Mouse (Mus musculus) thymus, postnatal 25 days (tissue): ENCODE data around the gene Sh3glb1.
"Not testable (repeated sequence)": the region's sequence is repeated elsewhere in the genome, so short reads cannot be mapped to it uniquely, and the experiment has no call there.

Experiments
- DNase-seq: peaks from one replicate; pipeline ENCODE4 v3.0.0; 2022

Gene Sh3glb1

DNA sequence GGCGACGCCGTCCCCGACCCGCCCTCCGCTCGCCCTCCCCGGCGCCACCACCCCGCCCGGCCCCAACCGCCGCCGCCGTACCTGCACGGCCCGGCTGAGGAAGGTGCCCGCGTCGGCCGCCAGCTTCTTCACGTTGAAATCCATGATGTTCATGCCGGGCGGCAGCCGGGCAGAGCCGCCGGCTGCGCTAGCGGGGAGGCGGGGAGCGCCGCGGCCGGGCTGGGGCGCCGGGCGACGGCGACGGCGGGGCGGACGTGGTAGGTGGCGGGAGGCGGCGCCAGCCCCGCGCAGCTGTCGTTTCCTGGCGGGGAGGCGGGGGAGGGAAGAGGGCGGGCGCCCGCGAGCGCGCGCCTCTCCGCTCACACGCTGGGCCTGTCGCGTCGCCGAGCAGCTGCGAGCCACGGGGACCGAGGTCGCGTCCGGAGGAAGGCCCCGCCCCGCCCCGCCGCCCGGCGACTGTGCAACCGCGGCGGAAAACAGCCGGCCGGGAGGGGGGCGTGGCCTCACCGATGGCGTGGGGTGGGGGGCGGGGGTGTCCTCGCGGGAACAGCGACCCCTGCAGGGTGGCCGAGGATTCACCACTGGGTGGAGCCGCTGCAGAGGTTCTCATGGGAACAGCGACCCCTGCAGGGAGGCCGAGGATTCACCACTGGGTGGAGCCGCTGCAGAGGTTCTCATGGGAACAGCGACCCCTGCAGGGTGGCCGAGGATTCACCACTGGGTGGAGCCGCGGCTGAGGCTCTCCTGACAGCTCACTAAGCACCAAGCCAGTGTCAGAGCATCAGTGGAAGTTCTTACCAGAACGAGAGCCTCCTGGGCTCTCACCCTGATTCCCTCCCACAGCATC, at the start of gene Sh3glb1:
TSS of gene Sh3glb1 (minus strand) at position 435 of the 847 bp plus-strand sequence.
- DNase-seq, result peak; percentile 98

DNA sequence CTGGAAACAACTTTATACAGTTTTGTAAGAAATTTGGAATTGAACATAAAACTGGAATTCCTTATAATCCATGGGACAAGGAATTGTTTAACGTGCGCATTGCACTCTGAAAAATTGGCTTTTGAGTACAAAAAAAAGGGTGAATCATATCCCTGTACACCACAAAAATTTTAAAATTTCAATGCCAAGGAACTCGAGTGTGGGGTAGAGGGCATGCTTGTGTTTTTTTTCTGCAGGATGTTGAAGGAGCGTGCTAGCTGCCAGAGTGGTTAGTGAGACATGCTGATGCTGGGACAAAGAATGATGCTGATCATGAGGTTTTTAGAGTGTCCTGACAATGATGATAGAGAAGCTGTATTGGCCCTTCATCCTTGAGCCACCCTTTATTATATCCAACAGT, 45.0 kb upstream of the Sh3glb1 start:
- no peak for DNase-seq

DNA sequence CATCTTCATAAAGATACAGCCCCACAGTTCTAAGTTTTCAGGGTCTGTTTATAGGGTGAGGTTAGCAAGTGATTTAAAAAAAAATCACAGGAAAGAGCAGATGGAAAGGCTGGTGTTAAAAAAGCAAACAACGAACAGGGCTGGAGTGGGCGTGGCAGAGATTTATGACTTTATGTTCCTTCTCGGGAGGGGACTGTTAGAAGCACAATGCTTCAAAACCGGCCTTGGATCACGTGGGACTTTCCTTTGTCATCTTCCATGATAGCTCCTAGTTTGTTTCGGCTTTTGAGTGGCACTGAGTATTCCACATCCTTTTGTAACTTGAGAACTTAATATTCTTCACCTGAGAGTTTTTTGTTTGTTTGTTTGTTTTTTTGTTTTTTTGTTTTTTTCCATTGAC, 41.3 kb upstream of the Sh3glb1 start:
- DNase-seq, result no peak

DNA sequence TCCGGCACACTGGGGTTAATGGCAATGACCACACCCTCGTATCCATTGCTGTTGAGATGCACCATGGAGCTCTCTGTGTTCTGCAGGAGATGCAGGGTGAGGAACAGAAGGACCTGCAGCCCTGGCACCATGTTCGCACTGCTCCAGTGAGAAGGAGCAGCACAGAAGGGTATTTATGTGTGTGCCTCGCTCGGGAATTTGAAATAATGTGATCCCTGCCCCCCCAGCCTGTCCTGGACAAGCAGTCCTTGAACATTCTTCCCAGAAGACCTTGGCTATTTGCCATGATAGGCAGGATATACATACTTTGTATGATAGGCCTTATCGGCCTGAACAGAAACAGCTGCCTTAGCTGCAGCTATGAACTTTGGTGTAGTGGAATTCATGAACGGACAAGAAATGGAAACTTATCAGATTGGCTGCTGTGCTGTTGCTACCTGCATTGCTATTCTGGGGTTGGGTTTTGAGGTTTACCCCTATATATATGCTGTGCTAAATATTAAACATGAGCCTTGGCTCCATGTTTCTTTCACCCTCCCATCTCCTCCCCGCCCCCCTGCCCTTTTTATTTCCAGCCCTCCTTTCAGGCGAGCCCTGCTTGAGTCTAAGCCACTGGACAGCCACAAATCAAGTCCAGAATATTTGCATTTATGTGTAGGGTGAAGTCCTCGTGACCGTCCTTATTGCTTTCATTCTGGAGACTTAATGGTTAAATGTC, 40.6 kb upstream of the Sh3glb1 start, which contains the start of gene Clca3a1:
TSS of gene Clca3a1 (minus strand) at position 386 of the 718 bp plus-strand sequence.
- DNase-seq, result no peak

DNA sequence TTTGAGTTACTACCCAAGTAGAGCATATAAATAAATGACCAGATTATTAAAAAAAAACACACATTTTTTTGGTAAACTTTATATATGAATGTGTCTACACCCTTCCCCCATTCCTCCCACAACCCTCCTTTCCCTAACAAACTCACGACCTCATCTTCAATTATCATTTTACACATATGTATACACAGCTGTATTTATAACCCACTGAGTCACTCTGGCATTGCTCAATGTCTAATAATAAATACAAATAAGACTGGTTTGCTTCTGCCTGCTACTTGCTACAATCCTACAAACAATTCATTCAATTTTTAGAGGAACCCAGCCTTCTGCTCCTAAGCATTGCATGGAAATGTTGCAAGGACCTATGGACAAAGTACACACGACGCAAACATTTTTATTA, 39.6 kb upstream of the Sh3glb1 start:
- DNase-seq, result no peak

DNA sequence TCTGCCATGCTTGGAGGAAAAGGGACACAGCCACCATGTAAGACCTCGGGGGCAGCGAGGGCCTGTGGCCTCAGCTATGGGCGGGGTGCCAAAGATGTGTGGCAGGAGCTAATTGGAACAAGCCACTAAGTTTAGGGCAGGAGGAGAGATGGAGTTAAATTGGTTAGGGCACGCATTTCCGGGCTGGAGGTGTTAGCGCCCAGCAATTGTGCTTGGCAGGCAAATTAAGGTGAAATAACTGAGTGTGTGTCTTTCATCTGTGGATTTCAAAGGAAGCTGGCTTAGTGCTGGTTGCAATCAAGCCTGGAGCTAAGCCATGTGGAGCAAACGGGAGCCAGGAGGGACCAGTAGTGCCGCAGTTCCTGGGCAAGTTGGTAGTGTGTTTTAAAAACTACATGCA, 36.0 kb upstream of the Sh3glb1 start:
- DNase-seq, result not testable (repeated sequence)

DNA sequence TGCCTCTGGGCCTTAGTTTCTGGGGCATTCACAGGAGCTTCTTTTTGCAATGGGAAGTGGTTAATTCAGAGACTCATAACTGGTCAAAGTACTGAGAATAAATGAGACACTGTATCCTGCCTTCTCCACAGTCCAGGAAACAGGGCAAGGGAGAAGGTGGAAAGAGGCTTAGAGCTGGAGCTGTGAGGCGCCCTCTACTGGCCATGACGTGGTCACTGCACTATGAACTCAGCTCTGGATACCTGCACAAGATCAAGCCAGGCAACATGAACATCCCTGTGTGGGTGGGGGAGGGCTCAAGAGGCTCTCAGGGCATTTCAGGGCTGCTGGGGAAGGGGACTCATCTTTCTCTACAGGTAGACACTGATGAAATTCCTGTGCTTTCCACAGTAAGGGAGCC, 33.0 kb upstream of the Sh3glb1 start:
- DNase-seq, result peak; percentile 13

DNA sequence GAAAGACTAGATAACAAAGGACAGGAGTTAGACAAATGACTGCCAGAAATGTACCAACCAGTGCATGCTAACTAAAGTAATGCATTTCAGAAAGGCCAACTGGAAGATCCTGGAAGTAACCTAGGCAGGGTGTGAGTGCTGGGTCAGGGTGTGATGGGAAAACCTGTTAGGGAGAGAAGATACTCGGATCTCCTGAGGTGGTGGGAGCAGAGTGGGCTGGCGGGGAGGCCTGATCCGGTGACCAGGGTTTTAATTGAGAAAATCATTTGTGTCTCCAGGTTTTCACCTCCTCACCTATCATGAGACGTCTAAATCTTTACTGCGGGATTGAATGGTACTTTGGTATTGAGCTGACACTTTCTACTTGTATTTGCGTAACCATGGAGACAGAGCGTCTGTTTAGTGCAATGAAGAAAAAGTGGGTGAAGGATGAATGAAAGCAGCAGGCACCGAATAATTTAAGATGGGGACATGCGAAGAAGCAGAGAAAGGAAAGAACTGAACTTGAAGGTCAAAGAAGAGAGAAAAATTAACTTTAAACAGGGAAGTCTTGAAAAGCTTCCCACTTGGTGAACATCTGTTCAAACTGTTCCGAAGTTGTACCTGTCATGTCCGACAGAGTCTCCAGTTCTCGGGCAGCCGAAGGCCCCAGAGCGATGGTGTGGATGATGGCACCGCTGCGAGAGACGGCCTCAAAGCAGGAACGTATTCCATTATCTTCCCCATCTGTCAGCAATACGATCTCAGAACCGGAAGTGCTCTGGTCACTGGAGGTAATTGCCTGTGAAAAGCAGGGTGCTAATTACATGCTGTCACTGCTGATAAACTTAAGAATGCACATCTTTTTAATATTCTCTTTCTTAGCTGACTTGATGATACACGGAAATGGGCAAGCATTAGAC, 29.2 kb upstream of the Sh3glb1 start:
- not testable (repeated sequence) for DNase-seq

DNA sequence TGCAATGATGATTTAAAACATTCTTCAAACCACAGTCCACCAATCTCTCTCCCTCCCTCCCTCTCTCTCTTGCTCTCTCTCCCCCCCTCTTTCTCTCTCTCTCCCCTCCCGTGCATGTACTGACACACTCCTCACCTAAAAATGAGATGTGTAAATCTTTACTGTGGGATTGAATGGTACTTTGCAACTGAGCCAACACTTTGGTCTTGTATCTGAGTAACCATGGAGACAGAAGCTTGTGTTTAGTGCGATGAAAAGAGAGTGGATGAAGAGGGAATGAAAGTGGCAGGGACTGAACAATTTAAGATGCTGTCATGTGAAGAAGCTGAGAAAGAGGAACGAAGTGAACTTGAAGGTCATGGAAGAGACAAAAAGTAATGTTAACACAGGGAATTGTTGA, 27.6 kb upstream of the Sh3glb1 start:
- DNase-seq, result not testable (repeated sequence)

DNA sequence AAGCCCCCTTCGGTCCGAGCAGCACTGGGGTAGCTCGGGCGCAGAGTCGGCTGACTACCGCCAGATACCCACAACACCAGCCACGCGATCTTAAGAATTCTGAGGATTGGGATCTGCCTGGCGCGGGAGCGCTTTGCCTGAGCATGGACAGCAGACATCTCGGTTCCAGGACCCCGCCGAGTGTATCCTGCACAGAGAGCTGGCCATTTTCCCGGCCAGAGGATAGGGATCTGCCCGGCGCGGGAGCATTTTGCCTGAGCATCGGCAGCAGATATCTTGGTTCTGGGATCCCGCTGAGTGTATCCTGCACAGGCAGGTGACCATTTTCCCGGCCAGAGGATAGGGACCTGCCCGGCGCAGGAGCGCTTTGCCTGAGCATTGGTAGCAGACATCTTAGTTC, 18.3 kb upstream of the Sh3glb1 start:
- not testable (repeated sequence) for DNase-seq

DNA sequence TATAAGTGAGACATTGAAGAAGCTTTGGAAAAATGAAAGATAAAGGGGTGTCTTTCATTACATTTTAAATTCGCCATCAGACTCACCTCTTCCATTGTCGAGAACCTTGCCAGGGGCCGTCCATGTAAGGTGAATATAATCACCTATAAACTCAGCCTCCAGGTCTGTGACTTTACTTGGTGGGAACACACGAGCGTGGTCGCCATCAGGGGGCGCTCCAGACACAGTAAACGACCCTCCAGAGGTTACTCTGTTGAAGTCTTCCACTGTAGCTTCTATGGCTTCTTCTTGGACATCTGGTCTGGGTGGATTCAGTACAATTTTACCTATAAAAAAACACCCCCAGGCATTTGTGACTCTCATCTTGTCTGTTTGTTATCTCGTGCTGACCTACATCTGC, 16.7 kb upstream of the Sh3glb1 start:
- DNase-seq, result peak; percentile 26

DNA sequence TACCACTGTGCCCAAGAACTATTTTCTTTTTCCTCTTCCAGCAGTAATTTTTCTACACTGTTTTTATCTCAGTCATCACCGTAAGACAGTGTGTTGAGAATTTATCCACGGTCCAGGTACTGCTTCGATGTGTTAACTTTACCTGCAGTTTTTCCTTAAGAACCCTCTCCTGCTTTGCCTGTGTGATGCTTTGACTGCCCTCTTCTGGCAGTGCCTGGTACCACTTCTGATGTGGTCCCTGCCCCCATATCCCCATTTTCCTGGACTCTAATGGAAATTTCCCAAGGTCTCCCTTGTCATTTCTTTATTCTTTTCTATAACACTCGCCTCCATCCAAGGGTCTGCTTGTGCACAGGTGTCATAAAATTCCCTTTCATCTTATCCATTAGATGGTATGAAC, 3.3 kb upstream of the Sh3glb1 start:
- DNase-seq, result peak; percentile 58

DNA sequence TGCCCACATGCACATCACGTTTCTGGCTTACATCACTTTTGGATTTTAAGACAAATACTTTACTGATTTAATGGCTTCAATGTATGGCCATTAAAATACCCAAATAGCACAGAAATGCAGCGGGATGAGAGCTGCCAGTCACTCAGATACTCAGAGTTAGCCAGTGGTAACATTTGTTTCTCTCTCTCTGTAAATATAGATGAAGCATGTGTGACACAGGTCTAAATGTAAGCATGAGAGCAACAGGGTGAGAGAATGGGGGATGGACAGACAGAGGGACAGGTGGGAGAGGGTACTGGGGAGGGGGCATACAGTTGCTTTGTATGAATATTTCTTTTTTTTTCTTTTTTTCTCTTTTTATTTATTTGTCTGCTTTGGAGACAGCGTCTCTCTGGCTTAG, 2.4 kb upstream of the Sh3glb1 start:
- not testable (repeated sequence) for DNase-seq

DNA sequence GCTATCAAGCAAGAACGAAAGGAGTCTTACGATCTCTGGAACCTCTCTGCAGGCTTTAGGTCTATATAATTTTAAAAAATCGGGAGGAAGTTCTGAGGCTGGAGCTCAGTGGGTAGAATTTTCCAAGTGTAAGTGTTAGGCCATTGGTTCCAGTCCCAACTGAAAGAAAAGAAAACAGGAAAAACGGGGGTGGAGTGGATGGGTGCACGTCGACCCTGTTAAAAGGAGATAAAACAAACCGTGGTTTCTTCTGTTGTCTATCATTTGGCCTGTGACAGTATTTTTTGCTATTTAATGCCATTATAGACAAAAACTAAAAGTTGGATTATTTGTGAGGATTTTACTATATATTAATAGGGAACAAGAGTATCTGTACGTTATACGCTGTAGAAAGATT, 1.7 kb upstream of the Sh3glb1 start:
- DNase-seq, result no peak

DNA sequence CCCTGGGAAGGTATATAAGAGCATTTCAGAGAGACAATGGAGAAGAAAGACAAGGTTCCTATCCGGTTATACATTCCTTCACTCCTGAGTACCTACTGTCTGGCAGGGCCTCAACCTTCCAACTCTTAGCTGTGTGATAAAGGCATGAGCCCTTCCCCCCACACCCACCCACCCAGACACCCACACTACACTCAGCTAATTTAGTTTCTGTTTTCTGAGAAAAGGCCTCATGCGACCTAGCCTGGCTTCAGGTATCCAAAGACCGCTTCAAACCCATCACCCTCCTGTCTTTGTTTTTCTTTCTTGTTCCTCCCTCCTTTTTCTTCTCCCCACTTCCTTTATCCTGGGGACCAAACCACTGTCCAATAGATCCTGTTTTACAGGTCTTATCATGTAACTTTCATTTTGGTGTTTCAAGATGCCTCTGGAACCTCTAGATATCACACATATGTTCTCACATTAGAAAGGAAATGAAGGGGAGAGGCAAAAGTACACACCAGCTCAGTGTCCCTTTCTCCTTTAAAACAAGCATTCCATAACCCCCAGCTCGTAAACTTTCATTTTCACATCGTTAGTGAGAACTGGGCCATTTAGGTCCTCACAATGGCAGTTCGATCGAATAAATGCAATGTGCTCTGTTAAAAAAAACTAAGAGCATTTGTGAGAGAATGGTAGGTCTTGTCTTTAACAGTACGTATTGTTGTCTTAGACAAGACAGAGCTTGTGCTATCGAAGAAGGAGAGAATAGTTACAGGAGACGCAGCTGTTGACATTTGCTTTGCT, 1.1 kb upstream of the Sh3glb1 start:
- DNase-seq, result no peak

DNA sequence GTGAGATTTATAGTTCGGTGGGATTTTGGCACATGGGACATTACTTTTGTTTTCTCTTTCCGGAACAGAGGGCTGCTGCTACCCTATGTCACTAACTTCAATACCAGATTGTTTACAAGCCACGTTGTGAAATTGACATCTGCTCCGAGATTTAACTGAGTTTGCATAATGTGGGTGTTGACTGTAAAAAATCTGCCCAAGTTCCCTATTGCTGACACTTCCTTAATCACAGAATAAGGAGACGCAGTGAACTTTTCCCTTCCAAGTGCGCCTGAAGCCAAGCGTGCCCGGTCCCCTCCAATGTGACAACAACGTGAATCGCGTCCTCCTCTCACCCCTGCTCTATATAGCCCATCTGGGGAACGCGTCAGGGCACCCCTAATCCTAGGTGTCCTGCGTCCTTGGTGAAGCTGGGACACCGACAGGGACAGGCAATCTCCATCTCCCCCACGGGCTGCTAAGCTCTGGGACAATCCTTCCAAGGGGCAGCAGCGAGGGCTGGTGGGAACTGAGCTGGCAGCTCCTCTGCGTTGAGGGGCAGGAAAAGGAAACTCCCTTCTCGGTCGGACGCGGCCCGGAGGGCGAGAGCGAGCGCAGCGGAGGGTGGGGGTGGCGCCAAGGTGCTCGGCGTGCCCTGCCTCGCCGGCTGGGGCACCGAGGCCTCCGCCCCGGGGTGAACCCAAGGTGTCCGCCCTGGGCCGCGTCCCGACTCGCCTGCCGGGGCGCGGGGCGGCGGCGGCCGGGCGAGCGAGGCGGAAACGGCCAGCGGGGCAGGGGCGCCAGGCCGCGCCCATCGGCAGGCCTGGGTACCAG, 841 bp downstream of the Sh3glb1 start:
- DNase-seq, result peak; percentile 83

DNA sequence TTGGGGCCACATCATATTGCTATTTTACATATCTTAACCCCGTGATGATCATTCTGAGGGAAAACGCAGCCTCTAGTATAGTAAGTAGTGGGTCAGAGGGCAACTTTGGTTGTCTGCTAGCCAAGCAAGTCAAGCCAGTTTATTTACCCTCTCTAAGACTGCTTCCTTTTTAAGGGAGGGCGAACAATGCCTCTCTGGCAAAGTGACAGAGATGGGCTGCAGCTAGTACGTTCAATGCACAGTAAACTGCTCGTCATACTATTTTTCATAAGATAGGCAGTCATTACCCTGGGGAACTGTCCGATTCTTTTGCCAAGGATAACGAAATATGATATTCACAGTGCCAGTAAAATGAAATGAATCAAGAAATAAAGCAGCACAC, 1.4 kb downstream of the Sh3glb1 start:
- no peak for DNase-seq

DNA sequence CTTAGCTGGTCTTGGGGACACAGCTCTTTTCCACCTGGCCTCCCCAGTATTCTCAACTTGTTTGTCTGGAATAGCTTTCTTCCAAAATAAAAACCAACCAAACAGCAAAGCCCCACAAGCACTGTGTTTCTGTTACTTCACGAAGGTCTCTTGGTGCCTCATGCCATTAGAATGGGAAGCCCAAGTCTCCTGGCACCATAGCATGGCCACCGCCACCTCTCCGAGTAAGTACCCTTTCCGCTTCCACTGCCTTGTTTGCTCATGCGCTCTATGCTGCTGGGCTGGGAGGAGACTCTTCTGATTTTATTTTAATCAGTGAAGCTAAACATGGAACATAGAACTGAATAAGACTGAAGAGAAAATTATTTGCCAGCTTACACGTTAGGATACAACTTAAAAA, 2.3 kb downstream of the Sh3glb1 start:
- DNase-seq, result no peak

DNA sequence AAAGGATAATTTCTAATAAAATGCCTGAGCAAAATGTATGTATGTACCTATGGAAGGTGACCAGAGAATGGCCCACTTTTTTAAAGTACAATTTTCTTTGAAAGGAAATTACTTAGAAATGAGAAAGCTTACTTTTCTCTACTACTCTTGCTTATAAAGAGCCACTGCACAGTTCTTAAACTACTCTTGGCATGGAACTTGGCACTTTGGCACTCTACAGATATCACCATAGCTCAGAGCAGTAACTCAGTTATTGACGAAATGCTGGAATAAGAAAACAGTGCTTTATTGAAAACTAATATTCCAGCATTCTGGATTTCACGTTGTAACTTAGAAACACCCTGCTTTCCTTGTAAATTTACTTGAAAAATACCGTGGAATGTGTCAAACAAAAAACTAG, 3.0 kb downstream of the Sh3glb1 start:
- DNase-seq, result no peak

DNA sequence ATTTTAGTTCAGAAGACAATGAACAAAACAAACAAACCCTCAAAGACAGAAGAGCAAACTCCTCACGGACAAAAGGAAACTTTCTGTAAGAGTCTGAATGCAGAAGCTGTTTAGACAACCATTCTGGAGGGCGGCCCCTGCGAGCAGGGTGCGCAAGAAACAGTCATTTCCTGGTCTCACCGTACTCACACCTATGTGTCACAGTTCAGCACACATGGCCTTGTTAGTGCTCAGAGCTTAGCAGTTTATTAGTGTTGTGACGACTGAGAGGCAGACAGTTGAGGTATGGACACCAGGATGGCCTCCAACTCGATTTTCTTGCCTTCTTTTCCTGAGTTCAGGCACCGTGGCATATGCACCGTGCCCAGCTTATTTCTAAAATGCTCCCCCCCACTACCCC, 4.2 kb downstream of the Sh3glb1 start:
- DNase-seq, result no peak

DNA sequence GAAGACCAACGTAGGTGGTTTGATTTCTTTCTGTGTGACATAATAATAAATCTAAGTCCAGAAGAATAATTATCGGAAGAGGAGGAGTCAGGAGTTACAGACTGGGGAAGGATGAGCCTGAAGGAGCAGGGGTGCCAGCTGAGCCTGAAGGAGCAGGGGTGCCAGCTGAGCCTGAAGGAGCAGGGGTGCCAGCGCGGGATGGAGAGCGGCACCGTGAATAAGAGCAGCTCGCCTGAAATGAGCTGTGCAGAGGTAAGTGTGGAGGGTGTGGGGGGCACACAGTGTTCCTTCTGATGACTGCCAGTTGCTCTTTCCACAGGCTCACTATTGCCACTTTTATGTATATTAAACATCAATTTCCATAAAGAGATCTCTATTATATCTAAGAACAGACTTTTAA, 5.1 kb downstream of the Sh3glb1 start:
- DNase-seq, result no peak

DNA sequence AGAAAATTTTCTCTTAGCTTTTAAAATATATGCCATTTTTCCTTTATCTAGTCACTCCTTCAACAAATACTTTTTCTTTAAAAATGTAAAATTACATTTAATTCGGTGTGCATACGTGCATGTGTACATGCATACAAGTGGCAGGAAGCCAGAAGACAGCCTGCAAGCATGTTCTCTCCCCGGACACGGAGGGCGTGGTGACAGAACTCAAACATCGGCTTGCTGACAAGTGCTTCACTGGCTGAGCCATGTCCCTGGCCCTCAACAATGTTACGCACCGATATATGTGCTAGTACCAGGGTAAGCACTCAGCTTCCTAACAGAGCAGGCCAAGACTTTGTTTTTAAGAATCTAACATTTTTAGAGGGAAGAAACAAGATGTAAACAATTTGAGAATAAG, 5.5 kb downstream of the Sh3glb1 start:
- no peak for DNase-seq
